Mouse (Mus musculus) lung, adult 2 months (tissue): ENCODE data around the gene Rab7.
"Not testable (repeated sequence)": the region's sequence is repeated elsewhere in the genome, so short reads cannot be mapped to it uniquely, and the experiment has no call there.

Source experiments
- CTCF ChIP-seq: fragments of 200-500 bp; IDR thresholded peaks from 2 replicates; pipeline ENCODE4 v1.5.1; 2011; ENCODE audit warnings: mild to moderate bottlenecking, low read length, control low read depth; ENCODE audit not compliant: insufficient read depth
- POLR2A ChIP-seq: fragments of 200-500 bp; IDR thresholded peaks from 2 replicates; pipeline ENCODE4 v1.6.1; 2011; ENCODE audit warnings: low read depth, mild to moderate bottlenecking, control low read depth, low read length, borderline replicate concordance; ENCODE audit errors: extremely low read depth

DNA sequence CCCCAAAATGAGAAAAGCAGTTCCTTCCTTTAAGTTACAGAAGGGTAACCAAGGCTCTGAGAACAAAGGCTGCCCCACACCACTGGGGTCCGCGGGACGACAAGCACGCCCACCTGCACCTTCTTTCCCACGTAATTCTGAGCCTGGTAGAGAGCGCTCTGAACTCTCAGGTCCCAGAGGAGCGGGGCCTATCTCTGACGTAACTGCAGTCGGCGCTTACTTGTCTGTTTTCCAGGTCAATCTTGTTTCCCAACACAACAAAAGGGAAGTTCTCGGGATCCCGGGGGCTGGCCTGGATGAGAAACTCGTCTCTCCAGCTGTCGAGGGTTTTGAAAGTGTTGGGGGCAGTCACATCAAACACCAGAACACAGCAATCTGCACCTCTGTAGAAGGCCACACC is 40.3 kb downstream of the Rab7 start:
- TF ChIP-seq CTCF, POLR2A: not testable (repeated sequence)
